Mouse (Mus musculus) layer of hippocampus, postnatal 10 days (tissue): ENCODE measurements at regions not wholly inside any gene's neighbourhood (a gene's known extent, or its start where the extent isn't known, plus 50 kb on each side); places are given as distances from the start of the nearest gene placed in this dataset.

ENCODE experiments used
- DNase-seq, 2 experiments: peaks; one replicate each; pipeline ENCODE4 v3.0.0; 2021; ENCODE audit warnings: low spot score in 2 of 2

DNA sequence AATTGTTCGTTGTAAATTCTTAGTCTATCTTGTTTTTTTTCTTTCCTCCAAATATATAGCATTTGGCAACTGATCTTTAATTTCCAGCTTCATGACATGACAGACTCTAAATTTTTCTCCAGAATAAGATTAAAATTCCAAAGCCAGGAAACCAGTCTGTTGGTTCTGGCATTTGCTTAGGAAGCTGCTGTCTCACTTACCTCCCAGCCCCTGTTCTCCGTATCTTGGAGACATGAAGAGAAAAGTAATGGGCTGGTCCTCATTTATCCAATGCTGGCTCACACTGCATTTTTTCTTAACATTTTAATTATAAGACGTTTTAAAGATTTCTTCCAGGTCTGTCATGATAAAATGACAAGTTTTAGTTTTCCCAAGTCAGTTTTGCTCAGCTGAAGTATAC, 226.3 kb downstream of the Pih1d3 start:
- no peak for DNase-seq

DNA sequence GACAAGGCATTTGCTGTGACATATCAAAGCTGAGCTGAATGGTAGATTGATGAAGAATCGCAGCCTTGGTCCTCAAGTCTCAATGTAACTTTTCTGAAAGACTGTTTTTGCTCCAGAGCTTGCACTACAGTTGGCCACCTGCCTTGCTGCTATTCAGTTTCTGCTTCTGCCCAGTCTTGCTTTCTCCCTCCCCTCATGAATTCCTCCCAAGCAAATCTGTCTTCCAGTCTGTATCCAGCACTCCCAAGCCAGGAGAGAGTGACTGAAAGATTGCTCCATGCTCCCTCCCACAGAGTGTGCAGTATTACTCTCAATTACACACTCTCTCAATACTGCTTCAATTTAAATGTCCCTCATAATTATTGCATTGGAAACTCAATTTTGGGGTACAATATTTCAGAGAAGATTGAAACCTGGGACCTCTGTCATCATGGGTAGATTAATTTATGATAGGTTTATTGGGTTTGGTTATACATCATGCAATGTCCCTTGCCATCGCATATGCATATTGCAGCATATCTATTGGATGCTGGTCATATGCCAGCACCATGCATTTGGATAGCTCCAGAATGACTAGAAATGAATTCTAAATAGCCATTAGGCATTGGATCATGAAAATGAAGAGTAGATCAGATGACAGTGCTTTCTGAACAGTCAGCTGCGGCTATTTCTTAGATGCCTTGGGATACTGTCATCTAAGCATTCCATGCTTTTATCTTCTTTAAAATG, 231.3 kb downstream of the Pih1d3 start:
- peak in 1 of 2 experiments; percentile 29 for DNase-seq

DNA sequence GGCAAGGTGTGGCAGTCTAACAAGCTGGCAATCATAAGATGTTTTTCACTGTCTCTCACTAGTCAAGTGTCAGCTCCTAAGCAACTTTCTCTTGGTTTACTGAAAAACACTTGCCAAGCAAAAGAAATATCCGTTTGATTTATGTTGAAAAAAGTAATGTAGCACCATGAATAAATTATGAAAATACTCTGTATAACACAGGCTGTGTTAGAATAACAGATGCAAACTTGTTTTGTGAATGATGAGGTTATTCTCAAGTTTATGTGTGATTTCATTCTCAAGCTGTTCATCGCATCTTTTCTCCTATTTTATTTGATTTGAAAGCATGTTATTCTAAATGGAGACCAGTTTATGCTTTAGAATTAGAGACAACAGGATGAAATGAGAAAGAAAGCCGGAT, 239.7 kb downstream of the Pih1d3 start:
- DNase-seq, result no peak
